Mouse (Mus musculus) kidney, adult 2 months (tissue): Measurements from ENCODE around the gene Ergic1.

Experiments
- CTCF ChIP-seq: fragments of 200-500 bp; conservative IDR thresholded peaks from 2 replicates; pipeline ENCODE4 v1.5.1; 2011; ENCODE audit warnings: low read depth, mild to moderate bottlenecking, control low read depth, low read length, moderate library complexity, mixed read lengths; ENCODE audit not compliant: insufficient read depth, insufficient read length
- POLR2A ChIP-seq: fragments of 200-500 bp; IDR thresholded peaks from one replicate; pipeline ENCODE4 v1.6.1; 2011; ENCODE audit warnings: low read depth, low read length, control low read depth

GRCm38 (mm10) chr17:26639791-26640190 lies 78.5 kb downstream of the Ergic1 start:
- TF ChIP-seq POLR2A (no peak), CTCF (no peak)
